Mouse (Mus musculus) heart, embryonic 11.5 days (tissue): Measurements from ENCODE around the gene Faah. TPM values are rescaled to one million over a fixed set of nuclear protein-coding genes. Genes with fewer than 3 reads are reported as not detected.

Experiments used
- ATAC-seq: fragments of 200-750 bp; cut with Nextera tagmentation; replicated peaks from 2 replicates; pipeline ENCODE4 v1.8.0; 2017; ENCODE audit warnings: moderate library complexity; ENCODE audit not compliant: insufficient number of reproducible peaks, low FRiP score, low TSS enrichment
- H3K27ac ChIP-seq: fragments of 300-500 bp; sonication (generic); 2 replicates; pipeline ENCODE4 v1.5.1; 2014; ENCODE audit warnings: mild to moderate bottlenecking, low read depth, low read length
- H3K27me3 ChIP-seq: fragments of 300-500 bp; sonication (generic); 2 replicates; pipeline ENCODE4 v1.6.1; 2014; ENCODE audit warnings: mild to moderate bottlenecking, low read length, mixed read lengths; ENCODE audit not compliant: control insufficient read depth, insufficient read depth
- H3K36me3 ChIP-seq: fragments of 300-500 bp; sonication (generic); 2 replicates; pipeline ENCODE4 v1.6.1; 2014; ENCODE audit warnings: mild to moderate bottlenecking, low read length, moderate library complexity, mixed read lengths; ENCODE audit not compliant: control insufficient read depth, insufficient read depth
- H3K4me1 ChIP-seq: fragments of 300-500 bp; sonication (generic); 2 replicates; pipeline ENCODE4 v1.6.1; 2014; ENCODE audit warnings: low read length; ENCODE audit not compliant: control insufficient read depth, insufficient read depth
- H3K4me2 ChIP-seq: fragments of 300-500 bp; sonication (generic); 2 replicates; pipeline ENCODE4 v1.6.1; 2014; ENCODE audit warnings: mild to moderate bottlenecking, moderate library complexity
- H3K4me3 ChIP-seq: fragments of 300-500 bp; sonication (generic); 2 replicates; pipeline ENCODE4 v1.5.1; 2014; ENCODE audit warnings: low read depth, low read length
- H3K9ac ChIP-seq: fragments of 300-500 bp; sonication (generic); 2 replicates; pipeline ENCODE4 v1.6.1; 2014; ENCODE audit warnings: mild to moderate bottlenecking, low read depth, low read length, moderate library complexity
- H3K9me3 ChIP-seq: fragments of 300-500 bp; sonication (generic); replicated peaks from 2 replicates; pipeline ENCODE4 v1.6.1; 2016; ENCODE audit warnings: low read length; ENCODE audit not compliant: control insufficient read depth
- WGBS: fragments of 180-500 bp; shearing (Covaris S2); extraction: QIAGEN DNeasy Blood & Tissue Kit; methylation state at CpG from one replicate; pipeline ENCODE4 v1.1.7; 2014; ENCODE audit not compliant: insufficient replicate concordance; 5-methylcytosine and 5-hydroxymethylcytosine counted together
- polyA plus RNA-seq: library from polyadenylated mRNA; unstranded; fragments of >200 nt; fragmentation: Nextera tagmentation; extraction: Ambion mirVana; gene quantifications from 2 replicates; pipeline ENCODE4 v1.2.1, GENCODE M21; 2014

Gene Faah
- polyA plus RNA-seq, 1 experiment from 2014 or later = 0.94 TPM

DNA sequence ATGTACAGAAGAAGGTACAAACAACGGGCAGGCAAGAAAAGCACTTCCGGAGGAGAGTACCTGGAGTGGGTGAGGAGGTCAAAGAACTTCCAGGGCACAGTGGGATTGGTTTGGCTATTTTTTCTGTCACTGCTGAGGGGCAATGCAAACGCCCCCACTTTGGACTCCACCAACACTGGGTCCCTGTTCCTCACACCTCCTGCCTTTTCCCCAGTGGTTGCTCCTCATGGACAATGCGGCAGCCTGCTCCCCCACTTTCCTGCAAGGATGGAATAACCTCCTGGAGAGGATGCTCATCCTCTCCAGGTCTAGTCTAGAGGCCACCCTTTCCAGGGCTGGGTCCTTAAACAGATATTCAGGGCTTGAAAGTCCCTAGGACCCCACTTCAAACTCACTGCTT lies 38.8 kb downstream of the Faah start:
- Histone ChIP-seq H3K27me3 (peaks cover 72% of the 10 kb centered on the region), H3K4me1 (peaks cover 7% of the 10 kb centered on the region; the same call in 1 of the 2 replicates), H3K27ac (no peak overlapping the region), H3K9ac (no peak overlapping the region), H3K9me3 (no peaks in the 10 kb centered on the region), H3K4me2 (peak overlapping the region; percentile 64), H3K36me3 (no peaks in the 10 kb centered on the region), H3K4me3 (peak overlapping the region; percentile 39; the same call in 1 of the 2 replicates)
- WGBS = 8% methylated on average over 4 of the region's 4 CpGs
- no peak for ATAC-seq

DNA sequence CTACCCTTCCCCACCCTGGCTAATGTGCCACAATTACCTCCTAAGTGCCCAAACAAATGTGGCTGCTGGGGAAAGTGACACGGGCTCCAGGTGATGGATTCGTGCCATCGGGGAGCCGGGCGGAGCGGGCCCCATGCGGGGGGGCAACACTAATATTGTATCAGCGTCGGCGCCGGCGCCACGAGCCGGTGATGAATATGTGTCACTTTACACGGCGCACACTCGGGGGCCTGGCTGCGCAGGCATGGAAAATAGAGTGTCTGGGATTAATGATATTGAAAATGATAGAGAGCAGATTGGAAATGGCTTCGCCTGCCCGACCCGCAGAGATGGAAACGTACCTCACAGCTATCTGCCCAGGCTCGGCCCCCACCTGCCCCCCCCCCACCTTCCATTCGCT lies 45.2 kb downstream of the Faah start:
- peaks cover 87% of the 10 kb centered on the region for H3K27me3 ChIP-seq
- H3K4me1 ChIP-seq = no peaks in the 10 kb centered on the region
- no peaks in the 10 kb centered on the region for H3K9me3 ChIP-seq
- H3K27ac ChIP-seq = no peak overlapping the region
- no peak for ATAC-seq
- H3K36me3 ChIP-seq = no peaks in the 10 kb centered on the region
- H3K4me3 ChIP-seq = no peak overlapping the region
- H3K9ac ChIP-seq = no peak overlapping the region
- WGBS = 42% methylated on average over 24 of the region's 24 CpGs
- no peak overlapping the region for H3K4me2 ChIP-seq

DNA sequence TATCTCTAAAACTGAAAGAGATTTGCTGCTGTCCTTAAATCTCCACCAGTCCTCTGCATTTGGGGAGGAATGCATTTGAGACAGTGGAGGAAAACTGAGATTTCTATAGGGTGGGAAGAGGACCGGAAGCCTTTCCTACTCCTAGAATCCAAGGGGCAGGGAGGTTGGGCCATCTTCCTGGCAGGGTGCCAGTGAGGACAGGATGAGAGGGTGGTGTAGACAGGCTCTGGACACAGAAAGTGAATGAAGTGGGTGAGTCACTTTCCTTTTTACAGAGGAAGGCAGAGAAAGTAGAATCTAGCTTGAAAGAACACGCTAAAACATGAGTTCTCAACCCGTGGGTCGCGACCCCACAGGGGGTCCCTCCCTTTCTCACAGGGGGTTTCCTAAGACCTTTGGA lies 53.3 kb downstream of the Faah start:
- Histone ChIP-seq H3K4me1 (no peaks in the 10 kb centered on the region), H3K9ac (no peak overlapping the region), H3K4me2 (no peak overlapping the region), H3K27me3 (peaks cover 85% of the 10 kb centered on the region), H3K9me3 (no peaks in the 10 kb centered on the region), H3K4me3 (no peak overlapping the region), H3K36me3 (no peaks in the 10 kb centered on the region), H3K27ac (no peak overlapping the region)
- ATAC-seq = no peak
- 10% methylated on average over 5 of the region's 5 CpGs for WGBS

DNA sequence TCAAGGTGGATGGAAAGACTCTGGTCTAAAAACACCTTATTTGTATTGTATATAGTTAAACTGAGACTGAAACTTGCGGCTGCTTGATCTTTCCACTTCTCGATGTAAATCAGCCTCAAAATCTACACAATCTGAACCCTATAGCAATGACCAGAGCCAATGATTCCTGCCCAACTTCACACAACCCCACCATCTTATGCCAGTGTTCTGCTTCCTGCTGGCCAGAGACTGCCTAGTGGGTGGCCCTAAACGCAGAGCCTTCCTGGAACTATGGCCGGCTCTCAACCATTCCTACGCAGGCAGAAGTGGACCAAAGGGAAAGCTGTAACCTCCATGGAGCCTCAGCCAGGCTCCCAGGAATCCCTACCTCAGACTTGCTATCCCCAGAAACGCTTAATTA lies 54.0 kb downstream of the Faah start:
- no peak for ATAC-seq
- H3K27ac ChIP-seq = no peak overlapping the region
- peaks cover 78% of the 10 kb centered on the region for H3K27me3 ChIP-seq
- H3K4me3 ChIP-seq = no peak overlapping the region
- no peak overlapping the region for H3K9ac ChIP-seq
- 16% methylated on average over 6 of the region's 6 CpGs for WGBS
- no peaks in the 10 kb centered on the region for H3K36me3 ChIP-seq
- H3K4me2 ChIP-seq = peak overlapping the region; percentile 98
- no peaks in the 10 kb centered on the region for H3K9me3 ChIP-seq
- H3K4me1 ChIP-seq = no peaks in the 10 kb centered on the region

DNA sequence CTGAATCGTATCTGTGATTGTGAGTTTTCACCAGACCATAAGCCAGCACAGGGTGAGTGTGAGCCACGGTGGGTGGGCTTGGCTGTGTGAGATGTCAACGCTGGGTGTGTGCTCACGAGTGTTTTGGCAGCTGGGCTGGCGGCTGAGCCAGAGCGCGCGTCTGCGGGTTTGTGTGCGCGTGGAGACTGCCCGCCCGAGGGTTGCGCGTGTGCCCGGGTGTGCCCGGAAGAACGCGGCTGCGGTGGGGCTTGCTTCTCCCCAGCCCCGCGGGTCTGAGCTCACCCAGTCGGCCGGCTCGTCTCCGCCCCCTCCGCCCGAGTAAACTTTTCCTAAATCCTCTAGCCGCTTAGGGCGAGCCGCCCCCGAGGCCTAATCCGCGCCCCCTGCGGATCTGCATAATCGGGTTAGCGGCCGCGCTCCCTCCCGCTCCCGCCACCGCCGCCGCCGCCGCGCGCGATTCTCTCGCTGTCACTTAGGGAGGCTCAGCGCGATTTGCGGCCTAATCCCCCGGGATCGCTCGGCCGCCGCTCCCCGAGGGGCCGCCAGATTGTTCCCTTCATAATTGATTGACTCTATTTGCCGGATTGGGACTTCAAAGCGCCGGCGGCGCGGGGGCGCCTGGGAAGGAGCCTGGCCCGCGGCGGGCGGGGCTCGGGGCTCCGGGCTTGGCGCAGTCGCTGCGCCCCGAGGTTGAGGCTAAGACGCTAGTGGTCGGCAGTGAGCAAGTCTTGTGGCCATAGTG lies 54.9 kb downstream of the Faah start:
- Histone ChIP-seq H3K27me3 (peaks cover 77% of the 10 kb centered on the region), H3K4me1 (no peaks in the 10 kb centered on the region), H3K9me3 (no peaks in the 10 kb centered on the region), H3K36me3 (no peaks in the 10 kb centered on the region), H3K27ac (no peak overlapping the region), H3K9ac (peak overlapping the region; percentile 70), H3K4me3 (peak overlapping the region; percentile 70), H3K4me2 (peak overlapping the region; percentile 98)
- WGBS = under 1% methylated on average over 74 of the region's 79 CpGs
- ATAC-seq = 0 out of 2 replicates have a peak, but pooled peaks have one; percentile 41

DNA sequence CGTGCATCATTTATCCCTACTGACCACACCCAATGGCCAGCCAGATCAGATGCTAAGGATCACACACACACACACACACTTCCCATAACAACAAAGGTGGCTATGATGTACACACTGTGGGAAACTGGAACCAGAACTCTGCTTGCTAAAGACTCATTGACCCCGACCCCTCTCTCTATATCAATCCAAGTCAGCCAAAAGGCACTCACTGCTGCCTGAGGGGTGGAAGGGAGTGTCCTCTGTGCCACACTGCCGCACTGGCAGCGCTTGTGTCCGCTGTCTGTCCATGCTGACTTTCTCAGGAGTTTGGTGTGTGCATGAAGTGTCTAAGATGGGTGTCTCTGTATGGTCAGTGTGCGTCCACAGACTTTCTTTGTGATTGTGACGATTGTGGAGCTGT lies 55.7 kb downstream of the Faah start:
- WGBS = 13% methylated on average over 7 of the region's 7 CpGs

DNA sequence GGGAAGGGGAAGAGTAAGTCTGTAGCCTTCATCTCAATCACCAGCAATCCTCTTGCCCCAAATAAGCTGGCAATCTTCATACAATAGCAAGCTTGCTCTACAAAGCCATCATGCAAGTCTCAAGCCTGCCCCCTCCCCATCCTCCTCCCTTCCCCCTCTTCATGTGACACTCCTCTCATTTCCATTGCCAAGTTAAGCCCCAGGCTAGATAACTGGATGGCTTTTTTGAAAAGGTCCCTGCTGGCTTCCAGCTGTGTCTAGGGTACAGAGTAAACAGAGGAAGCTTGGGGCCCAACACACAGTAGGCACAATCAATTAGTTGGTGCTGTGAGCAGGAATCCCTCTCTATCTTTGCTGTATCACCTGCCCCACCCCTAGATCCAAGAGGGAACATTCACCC lies 58.2 kb downstream of the Faah start:
- Histone ChIP-seq H3K9ac (no peak overlapping the region), H3K4me3 (no peak overlapping the region), H3K27me3 (peaks cover 80% of the 10 kb centered on the region), H3K9me3 (no peaks in the 10 kb centered on the region), H3K36me3 (no peaks in the 10 kb centered on the region), H3K4me1 (no peaks in the 10 kb centered on the region), H3K27ac (no peak overlapping the region), H3K4me2 (no peak overlapping the region)
- no peak for ATAC-seq

More for the DNA sequence above, 55.7 kb downstream of the Faah start:
- Histone ChIP-seq H3K9me3 (no peaks in the 10 kb centered on the region), H3K9ac (no peak overlapping the region), H3K4me1 (no peaks in the 10 kb centered on the region), H3K27me3 (peaks cover 77% of the 10 kb centered on the region), H3K4me3 (peak overlapping the region; percentile 70; the same call in 1 of the 2 replicates), H3K4me2 (peak overlapping the region; percentile 98; the same call in 1 of the 2 replicates), H3K36me3 (no peaks in the 10 kb centered on the region), H3K27ac (no peak overlapping the region)
- no peak for ATAC-seq

DNA sequence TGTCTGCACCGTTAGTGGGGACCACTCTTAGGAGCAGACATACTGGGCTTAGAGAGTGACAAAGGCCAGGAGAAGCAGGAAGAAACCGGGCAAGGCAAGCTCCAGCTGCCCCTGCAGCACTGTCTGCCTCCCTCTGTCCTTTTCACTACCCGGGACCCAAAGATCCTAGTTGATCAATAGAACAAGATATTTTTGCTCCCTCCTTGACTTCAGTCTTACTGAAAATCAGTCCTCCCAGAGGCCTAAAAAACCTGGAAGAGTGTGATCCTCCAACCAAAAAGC lies 62.3 kb downstream of the Faah start:
- Histone ChIP-seq H3K4me1 (no peaks in the 10 kb centered on the region), H3K36me3 (no peaks in the 10 kb centered on the region), H3K9me3 (no peaks in the 10 kb centered on the region), H3K9ac (no peak overlapping the region), H3K27ac (no peak overlapping the region), H3K4me3 (no peak overlapping the region), H3K27me3 (peaks cover 84% of the 10 kb centered on the region), H3K4me2 (peak overlapping the region; percentile 40)
- ATAC-seq = no peak
- 12% methylated on average over 3 of the region's 3 CpGs for WGBS
